Mouse (Mus musculus) stomach, postnatal 0 days (tissue): ENCODE results near the gene Gpsm2.

Source experiments
- CTCF ChIP-seq: IDR thresholded peaks from 2 replicates; pipeline ENCODE4 v1.5.1; 2016; ENCODE audit warnings: antibody characterized with exemption, low read depth, mild to moderate bottlenecking, moderate library complexity
- EP300 ChIP-seq: optimal IDR thresholded peaks from 2 replicates; pipeline ENCODE3; 2016; ENCODE audit warnings: antibody characterized with exemption

DNA sequence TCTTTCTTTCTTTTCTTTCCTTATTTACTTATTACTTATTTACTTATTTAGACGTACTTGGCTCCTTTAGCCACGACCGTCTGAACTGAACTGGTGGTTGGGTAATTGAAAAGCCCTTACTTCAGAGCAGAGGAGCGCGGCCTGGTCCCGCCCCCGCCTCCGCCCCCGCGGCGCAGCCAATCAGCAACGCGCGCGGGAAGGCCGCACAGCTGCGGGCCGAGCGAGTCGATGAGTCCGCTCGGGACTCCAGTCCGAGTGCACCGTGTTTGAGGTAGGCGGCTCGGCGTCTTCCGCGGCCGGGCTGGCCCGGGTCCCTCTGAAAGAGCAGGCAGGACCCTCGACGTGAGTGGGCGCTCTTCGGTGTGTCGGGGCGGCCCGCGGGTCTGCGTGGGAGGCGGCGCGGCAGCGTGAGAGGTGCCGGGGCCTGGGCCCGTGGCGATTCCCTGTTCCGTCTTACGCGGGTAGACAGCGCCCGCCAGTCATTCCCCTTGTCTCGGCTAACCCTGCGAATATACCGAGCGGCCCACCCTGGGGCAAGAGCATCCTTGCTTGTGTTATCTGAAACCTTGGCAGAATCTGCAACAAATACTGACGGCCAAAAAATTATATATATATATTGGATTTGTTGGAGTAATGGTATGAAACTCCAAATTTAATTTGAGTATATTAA lies 68.3 kb downstream of the Gpsm2 start, which contains the start of gene Clcc1:
- TF ChIP-seq CTCF (no peak), EP300 (peak; percentile 9)
